In the genomic region with DNA sequence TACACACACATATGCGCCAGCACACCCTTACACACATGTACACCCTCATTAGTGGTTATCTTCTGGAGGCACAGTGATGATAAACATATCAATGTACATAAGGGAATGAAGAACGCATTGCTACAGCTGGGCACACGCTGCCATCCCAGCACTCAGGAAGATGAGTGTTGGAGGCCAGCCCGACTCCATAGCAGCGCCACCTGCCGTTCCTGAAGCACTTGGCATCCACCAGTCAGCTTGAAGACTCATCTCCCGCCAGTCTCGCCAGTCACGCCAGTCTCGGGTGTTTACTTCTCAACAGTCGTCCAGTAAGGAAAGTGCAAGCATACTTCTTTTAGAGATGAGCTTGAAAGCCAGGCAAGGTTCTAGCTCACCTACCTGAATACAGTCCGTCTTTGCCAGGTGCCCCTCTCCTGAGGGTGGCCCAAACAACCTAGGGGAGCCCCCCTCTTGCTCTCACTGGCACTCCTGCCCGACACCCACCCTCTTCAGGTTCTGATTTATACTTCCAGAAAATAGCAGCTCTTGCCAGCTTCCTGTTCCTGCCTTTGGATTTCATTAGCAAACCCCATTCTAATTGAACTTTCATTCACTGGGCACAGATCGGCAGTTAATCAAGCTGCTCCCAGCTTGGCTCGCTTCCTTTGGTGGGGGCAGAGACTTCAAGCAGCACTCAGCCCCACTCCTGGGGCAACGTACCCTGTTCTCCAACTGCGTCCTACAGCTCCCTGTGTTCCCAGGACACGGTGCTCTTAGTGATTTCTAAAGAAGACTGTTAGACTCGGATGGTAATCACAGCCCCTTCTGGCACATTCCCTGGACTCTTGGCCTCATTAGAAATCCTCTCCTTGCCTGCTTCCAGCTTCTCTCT, we compare ENCODE assay signal across 9 mouse cellular contexts.
A peak's percentile ranks its signal among the peaks of the same experiment; 100 is the strongest.
DNase-seq lines count a peak whose midpoint lies in the region; ATAC-seq and TF ChIP-seq lines count a peak whose summit lies in the region.
"Had no signal": no experiment of that assay in that cellular context is flagged by ENCODE, and none has a peak within 500 bp of the region (broad histone marks: within the 10 kb centered on the region; RNA-seq: fewer than 3 reads in every experiment).

No protein-coding gene starts in this region.

- H3K27me3 ChIP-seq in liver, embryonic 14.5 days (ENCODE audit: control insufficient read depth, insufficient read depth, low read length) = no peaks in the 10 kb centered on the region
- no peaks in the 10 kb centered on the region for H3K27me3 ChIP-seq in liver, embryonic 11.5 days (replicated peaks; ENCODE audit: control insufficient read depth, insufficient read depth, low read length)
- no peaks in the 10 kb centered on the region for H3K27me3 ChIP-seq in forebrain, embryonic 12.5 days
- H3K27me3 ChIP-seq in limb, embryonic 15.5 days = no peaks in the 10 kb centered on the region
- H3K27me3 ChIP-seq: lung, embryonic 15.5 days had no signal

- WGBS in liver, embryonic 14.5 days (ENCODE audit: insufficient replicate concordance) = 55% methylated on average over 19 of the region's 19 CpGs
- WGBS in liver, embryonic 11.5 days = 57% methylated on average over 19 of the region's 19 CpGs
- WGBS in forebrain, embryonic 12.5 days = 50% methylated on average over 19 of the region's 19 CpGs
- 41% methylated on average over 19 of the region's 19 CpGs for WGBS in limb, embryonic 15.5 days

- ATAC-seq in liver, embryonic 14.5 days (ENCODE audit: insufficient read depth) = no peak
- ATAC-seq in liver, embryonic 11.5 days (replicated peaks; ENCODE audit: low FRiP score) = no peak
- ATAC-seq in forebrain, embryonic 12.5 days (ENCODE audit: low FRiP score) = no peak
- ATAC-seq in limb, embryonic 15.5 days (ENCODE audit: insufficient number of reproducible peaks, low FRiP score, low TSS enrichment, low read depth) = no peak

- H3K9ac ChIP-seq in liver, embryonic 14.5 days (replicated peaks) = no peak overlapping the region
- no peak overlapping the region for H3K9ac ChIP-seq in liver, embryonic 11.5 days (ENCODE audit: low read depth, low read length)
- no peak overlapping the region for H3K9ac ChIP-seq in forebrain, embryonic 12.5 days
- no peak overlapping the region for H3K9ac ChIP-seq in limb, embryonic 15.5 days
- H3K9ac ChIP-seq: lung, embryonic 15.5 days had no signal

- TF ChIP-seq CTCF in liver, embryonic 14.5 days (IDR thresholded peaks at IDR 0.05; ENCODE audit: low read depth) = peak; percentile 29; the same call in 1 of the 2 replicates

- no peak overlapping the region for H3K4me3 ChIP-seq in liver, embryonic 14.5 days (ENCODE audit: insufficient read depth in 1 of 2, low read depth in 2 of 2, low read length in 2 of 2)
- H3K4me3 ChIP-seq in liver, embryonic 11.5 days (ENCODE audit: low read depth, low read length) = no peak overlapping the region
- H3K4me3 ChIP-seq in forebrain, embryonic 12.5 days (replicated peaks) = no peak overlapping the region
- no peak overlapping the region for H3K4me3 ChIP-seq in limb, embryonic 15.5 days
- H3K4me3 ChIP-seq: lung, embryonic 15.5 days had no signal

- H3K36me3 ChIP-seq in liver, embryonic 14.5 days (replicated peaks; ENCODE audit: control insufficient read depth, insufficient read depth, low read depth) = no peaks in the 10 kb centered on the region
- H3K36me3 ChIP-seq in liver, embryonic 11.5 days (ENCODE audit: control insufficient read depth, insufficient read depth, low read length) = no peaks in the 10 kb centered on the region
- H3K36me3 ChIP-seq in forebrain, embryonic 12.5 days (replicated peaks) = no peaks in the 10 kb centered on the region
- H3K36me3 ChIP-seq in limb, embryonic 15.5 days = no peaks in the 10 kb centered on the region
- H3K36me3 ChIP-seq: lung, embryonic 15.5 days had no signal

- H3K9me3 ChIP-seq in liver, embryonic 14.5 days (ENCODE audit: control insufficient read depth, low read length) = no peaks in the 10 kb centered on the region
- H3K9me3 ChIP-seq in liver, embryonic 11.5 days (ENCODE audit: control insufficient read depth, low read length) = no peaks in the 10 kb centered on the region
- H3K9me3 ChIP-seq in forebrain, embryonic 12.5 days = no peaks in the 10 kb centered on the region
- no peaks in the 10 kb centered on the region for H3K9me3 ChIP-seq in limb, embryonic 15.5 days
- H3K9me3 ChIP-seq: lung, embryonic 15.5 days had no signal

- H3K4me1 ChIP-seq in liver, embryonic 14.5 days (replicated peaks; ENCODE audit: control insufficient read depth in 2 of 2, insufficient read depth in 2 of 2, low read length in 1 of 2) = no peaks in the 10 kb centered on the region
- no peaks in the 10 kb centered on the region for H3K4me1 ChIP-seq in liver, embryonic 11.5 days (replicated peaks; ENCODE audit: control insufficient read depth, insufficient read depth, low read length)
- H3K4me1 ChIP-seq in forebrain, embryonic 12.5 days = peaks cover 5% of the 10 kb centered on the region; the same call in 1 of the 2 replicates
- H3K4me1 ChIP-seq in limb, embryonic 15.5 days = peaks cover 10% of the 10 kb centered on the region; the same call in 1 of the 2 replicates
- H3K4me1 ChIP-seq: lung, embryonic 15.5 days had no signal

- no peak overlapping the region for H3K27ac ChIP-seq in liver, embryonic 14.5 days
- no peak overlapping the region for H3K27ac ChIP-seq in liver, embryonic 11.5 days (ENCODE audit: low read depth, low read length)
- no peak overlapping the region for H3K27ac ChIP-seq in forebrain, embryonic 12.5 days
- no peak overlapping the region for H3K27ac ChIP-seq in limb, embryonic 15.5 days
- H3K27ac ChIP-seq: lung, embryonic 15.5 days had no signal

- no peak overlapping the region for H3K4me2 ChIP-seq in liver, embryonic 14.5 days (ENCODE audit: low read depth)
- no peak overlapping the region for H3K4me2 ChIP-seq in liver, embryonic 11.5 days
- H3K4me2 ChIP-seq in forebrain, embryonic 12.5 days = peak overlapping the region; percentile 19; the same call in 1 of the 2 replicates
- H3K4me2 ChIP-seq in limb, embryonic 15.5 days = 0 out of 2 replicates have a peak overlapping the region, but pooled peaks have one; percentile 14
- H3K4me2 ChIP-seq: lung, embryonic 15.5 days had no signal

- no peak for TF ChIP-seq EP300 in liver, embryonic 14.5 days (IDR thresholded peaks at IDR 0.05; ENCODE audit: low read depth)

- DNase-seq in liver, embryonic 14.5 days (ENCODE audit: low read depth in 3 of 3, low spot score in 3 of 3) = no peak
- DNase-seq in liver, embryonic 11.5 days (ENCODE audit: low spot score) = no peak
- DNase-seq in adrenal gland, adult 8-10 months = peak; percentile 11
- DNase-seq in kidney, postnatal 14 days = peak; percentile 24
- DNase-seq in right cerebral cortex, adult 2 months (ENCODE audit: low spot score in 2 of 2) = peak; percentile 74 to 76
- DNase-seq in thymus, postnatal 14 days = no peak

Comparison
In these comparisons a context has a peak if more than half of its experiments do, and no peak if none do; other contexts are left out.
1. DNase-seq: peak in adrenal gland, adult 8-10 months (single experiment), kidney, postnatal 14 days (single experiment) and right cerebral cortex, adult 2 months (2 of 2); none in liver, embryonic 14.5 days (0 of 3), liver, embryonic 11.5 days (single experiment) and thymus, postnatal 14 days (single experiment).
2. H3K4me2 ChIP-seq: peak in forebrain, embryonic 12.5 days (single experiment) and limb, embryonic 15.5 days (single experiment); none in liver, embryonic 14.5 days (single experiment) and liver, embryonic 11.5 days (single experiment).